Mouse (Mus musculus): ENCODE data around the gene 1700042G07Rik. TPM values are rescaled to one million over a fixed set of nuclear protein-coding genes. Genes with fewer than 3 reads are reported as not detected.

The 1700042G07Rik gene
- not detected in 2 replicates for polyA plus RNA-seq (2014; fragmentation: Nextera tagmentation; extraction: Ambion mirVana)

DNA sequence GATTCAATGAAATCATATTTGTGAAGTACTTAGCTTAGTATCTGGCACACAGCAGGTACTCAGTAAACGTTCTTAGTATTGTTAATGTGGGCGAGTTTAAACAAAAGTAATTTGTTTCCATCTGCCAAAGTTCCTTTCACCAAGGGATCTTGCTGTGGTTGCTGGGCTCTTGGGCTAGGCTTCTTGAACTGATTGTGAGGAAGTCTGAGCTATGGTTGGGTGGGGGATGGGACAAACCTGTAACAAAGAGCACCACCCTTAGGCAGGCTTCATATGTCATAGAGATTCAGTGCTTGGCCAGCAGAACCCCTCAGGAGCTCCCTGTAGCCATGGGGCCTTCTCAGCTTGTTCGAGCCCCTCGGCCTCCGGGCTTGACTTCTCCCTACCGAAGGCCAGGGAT, at the start of gene 1700042G07Rik, which contains the start of gene Gm49337:
TSS of gene 1700042G07Rik (plus strand) at position 301 of the 400 bp plus-strand sequence.
TSS of gene Gm49337 (plus strand) at position 313 of the 400 bp plus-strand sequence.
- no peaks in the 10 kb centered on the region for H3K9me3 ChIP-seq (replicated peaks; ENCODE audit: control insufficient read depth, low read length)
- peak within 1 kb of the TSS; percentile 86 for H3K27ac ChIP-seq (ENCODE audit: low read depth, low read length)
- no peak within 1 kb of the TSS for H3K4me2 ChIP-seq
- WGBS (ENCODE audit: insufficient replicate concordance) = 85% methylated on average over 6 of the region's 6 CpGs
- peaks cover 34% of the 10 kb centered on the region for H3K4me1 ChIP-seq (ENCODE audit: control insufficient read depth, insufficient read depth, low read length)
- no peaks in the 10 kb centered on the region for H3K36me3 ChIP-seq (ENCODE audit: control insufficient read depth, insufficient read depth, low read length)
- no peak for ATAC-seq (replicated peaks; ENCODE audit: insufficient number of reproducible peaks, low FRiP score, low TSS enrichment)
- no peaks in the 10 kb centered on the region for H3K27me3 ChIP-seq (ENCODE audit: control insufficient read depth, insufficient read depth, low read length)
- no peak within 1 kb of the TSS for H3K9ac ChIP-seq (ENCODE audit: low read depth, low read length)
- no peak within 1 kb of the TSS for H3K4me3 ChIP-seq (ENCODE audit: low read depth, low read length)

- ATAC-seq (replicated peaks; ENCODE audit: insufficient number of reproducible peaks, low FRiP score, low TSS enrichment) = peak; percentile 92
- peak within 1 kb of the TSS; percentile 71 for H3K9ac ChIP-seq (ENCODE audit: low read depth, low read length)
- H3K36me3 ChIP-seq (ENCODE audit: control insufficient read depth, insufficient read depth, low read length) = no peaks in the 10 kb centered on the region
- H3K4me3 ChIP-seq (ENCODE audit: low read depth, low read length) = peak within 1 kb of the TSS; percentile 65
- H3K4me1 ChIP-seq (ENCODE audit: control insufficient read depth, insufficient read depth, low read length) = 0 out of 2 replicates have a peak, but pooled peaks cover 5% of the 10 kb centered on the region
- H3K27me3 ChIP-seq (ENCODE audit: control insufficient read depth, insufficient read depth, low read length) = no peaks in the 10 kb centered on the region
- peak within 1 kb of the TSS; percentile 80 for H3K4me2 ChIP-seq
- 8% methylated on average over 24 of the region's 24 CpGs for WGBS (ENCODE audit: insufficient replicate concordance)
- H3K9me3 ChIP-seq (replicated peaks; ENCODE audit: control insufficient read depth, low read length) = no peaks in the 10 kb centered on the region
- H3K27ac ChIP-seq (ENCODE audit: low read depth, low read length) = peak within 1 kb of the TSS; percentile 71; the same call in 1 of the 2 replicates
Measured at GRCm38 (mm10) chr4:116123602-116124519, 49.3 kb upstream of the 1700042G07Rik start, which contains the start of the genes Rad54l and Pomgnt1. TSS of gene Rad54l (minus strand) at chr4:116123690. TSS of gene Pomgnt1 (plus strand) at chr4:116123840.

DNA sequence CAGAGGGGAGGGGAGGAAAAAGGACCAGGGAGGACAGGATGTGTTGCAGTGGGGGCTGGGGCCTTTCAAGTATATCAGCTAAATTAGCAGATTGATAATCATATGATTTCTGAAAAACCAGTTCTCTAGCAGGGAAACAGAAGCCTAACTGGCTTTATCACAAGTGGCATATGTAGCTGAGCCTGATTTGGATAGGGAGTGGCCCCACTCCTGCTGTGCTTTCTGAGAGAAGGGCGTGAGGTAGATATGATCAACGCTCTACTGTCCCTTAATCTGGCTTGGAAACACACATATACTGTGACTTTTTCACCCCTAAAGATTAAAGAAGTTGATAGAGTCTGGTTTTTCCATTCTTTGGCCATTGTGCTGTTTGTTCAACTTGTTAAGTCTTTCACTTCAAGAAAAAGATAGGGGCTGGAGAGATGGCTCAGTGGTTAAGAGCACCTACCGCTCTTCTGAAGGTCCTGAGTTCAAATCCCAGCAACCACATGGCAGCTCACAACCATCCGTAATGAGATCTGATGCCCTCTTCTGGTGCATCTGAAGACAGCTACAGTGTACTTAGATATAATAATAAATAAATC, 47.3 kb upstream of the 1700042G07Rik start:
- no peak for ATAC-seq (replicated peaks; ENCODE audit: insufficient number of reproducible peaks, low FRiP score, low TSS enrichment)
- 83% methylated on average over 4 of the region's 4 CpGs for WGBS (ENCODE audit: insufficient replicate concordance)

GRCm38 (mm10) chr4:116127956-116128355, 45.2 kb upstream of the 1700042G07Rik start:
- Histone ChIP-seq H3K27ac (ENCODE audit: low read depth, low read length) (no peak overlapping the region), H3K36me3 (ENCODE audit: control insufficient read depth, insufficient read depth, low read length) (no peaks in the 10 kb centered on the region), H3K4me1 (ENCODE audit: control insufficient read depth, insufficient read depth, low read length) (0 out of 2 replicates have a peak, but pooled peaks cover 3% of the 10 kb centered on the region), H3K9me3 (replicated peaks; ENCODE audit: control insufficient read depth, low read length) (no peaks in the 10 kb centered on the region), H3K9ac (ENCODE audit: low read depth, low read length) (no peak overlapping the region), H3K4me2 (no peak overlapping the region), H3K27me3 (ENCODE audit: control insufficient read depth, insufficient read depth, low read length) (no peaks in the 10 kb centered on the region), H3K4me3 (ENCODE audit: low read depth, low read length) (no peak overlapping the region)
- ATAC-seq (replicated peaks; ENCODE audit: insufficient number of reproducible peaks, low FRiP score, low TSS enrichment) = no peak
- WGBS (ENCODE audit: insufficient replicate concordance) = 76% methylated on average over 6 of the region's 6 CpGs

More for the DNA sequence above, 47.3 kb upstream of the 1700042G07Rik start:
- Histone ChIP-seq H3K27me3 (ENCODE audit: control insufficient read depth, insufficient read depth, low read length) (no peaks in the 10 kb centered on the region), H3K36me3 (ENCODE audit: control insufficient read depth, insufficient read depth, low read length) (no peaks in the 10 kb centered on the region), H3K4me2 (no peak overlapping the region), H3K9me3 (replicated peaks; ENCODE audit: control insufficient read depth, low read length) (no peaks in the 10 kb centered on the region), H3K27ac (ENCODE audit: low read depth, low read length) (no peak overlapping the region), H3K4me3 (ENCODE audit: low read depth, low read length) (no peak overlapping the region), H3K9ac (ENCODE audit: low read depth, low read length) (no peak overlapping the region), H3K4me1 (ENCODE audit: control insufficient read depth, insufficient read depth, low read length) (0 out of 2 replicates have a peak, but pooled peaks cover 5% of the 10 kb centered on the region)

- no peak overlapping the region for H3K4me2 ChIP-seq
- H3K9me3 ChIP-seq (replicated peaks; ENCODE audit: control insufficient read depth, low read length) = no peaks in the 10 kb centered on the region
- ATAC-seq (replicated peaks; ENCODE audit: insufficient number of reproducible peaks, low FRiP score, low TSS enrichment) = no peak
- no peak overlapping the region for H3K4me3 ChIP-seq (ENCODE audit: low read depth, low read length)
- H3K9ac ChIP-seq (ENCODE audit: low read depth, low read length) = no peak overlapping the region
- H3K4me1 ChIP-seq (ENCODE audit: control insufficient read depth, insufficient read depth, low read length) = no peaks in the 10 kb centered on the region
- WGBS (ENCODE audit: insufficient replicate concordance) = 83% methylated on average over 4 of the region's 4 CpGs
- no peak overlapping the region for H3K27ac ChIP-seq (ENCODE audit: low read depth, low read length)
- H3K27me3 ChIP-seq (ENCODE audit: control insufficient read depth, insufficient read depth, low read length) = no peaks in the 10 kb centered on the region
- no peaks in the 10 kb centered on the region for H3K36me3 ChIP-seq (ENCODE audit: control insufficient read depth, insufficient read depth, low read length)
Measured at GRCm38 (mm10) chr4:116133126-116133525, 40.0 kb upstream of the 1700042G07Rik start.

DNA sequence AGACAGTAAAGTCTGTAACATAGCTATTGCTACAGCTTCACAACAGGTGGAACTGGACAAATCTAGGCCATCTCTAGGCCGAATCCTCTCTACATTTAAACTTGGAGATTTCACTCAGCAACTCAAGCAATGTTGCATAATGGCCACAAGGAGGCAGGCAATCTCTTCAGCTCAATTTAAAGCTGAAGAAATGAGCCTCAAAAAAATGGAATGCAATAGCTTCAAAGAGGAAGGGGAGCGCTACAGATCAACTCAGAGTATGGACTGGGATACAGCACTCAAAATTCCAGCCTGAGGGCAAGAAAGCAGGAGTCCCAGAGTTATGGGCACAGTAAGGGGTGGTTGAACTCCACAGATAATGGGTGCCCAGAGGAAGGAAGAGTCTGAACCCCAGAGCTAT, 38.2 kb upstream of the 1700042G07Rik start:
- Histone ChIP-seq H3K27ac (ENCODE audit: low read depth, low read length) (no peak overlapping the region), H3K4me2 (no peak overlapping the region), H3K4me3 (ENCODE audit: low read depth, low read length) (no peak overlapping the region), H3K4me1 (ENCODE audit: control insufficient read depth, insufficient read depth, low read length) (no peaks in the 10 kb centered on the region), H3K9me3 (replicated peaks; ENCODE audit: control insufficient read depth, low read length) (no peaks in the 10 kb centered on the region), H3K36me3 (ENCODE audit: control insufficient read depth, insufficient read depth, low read length) (no peaks in the 10 kb centered on the region), H3K9ac (ENCODE audit: low read depth, low read length) (no peak overlapping the region), H3K27me3 (ENCODE audit: control insufficient read depth, insufficient read depth, low read length) (no peaks in the 10 kb centered on the region)
- no peak for ATAC-seq (replicated peaks; ENCODE audit: insufficient number of reproducible peaks, low FRiP score, low TSS enrichment)
- 38% methylated on average over 2 of the region's 2 CpGs for WGBS (ENCODE audit: insufficient replicate concordance)

DNA sequence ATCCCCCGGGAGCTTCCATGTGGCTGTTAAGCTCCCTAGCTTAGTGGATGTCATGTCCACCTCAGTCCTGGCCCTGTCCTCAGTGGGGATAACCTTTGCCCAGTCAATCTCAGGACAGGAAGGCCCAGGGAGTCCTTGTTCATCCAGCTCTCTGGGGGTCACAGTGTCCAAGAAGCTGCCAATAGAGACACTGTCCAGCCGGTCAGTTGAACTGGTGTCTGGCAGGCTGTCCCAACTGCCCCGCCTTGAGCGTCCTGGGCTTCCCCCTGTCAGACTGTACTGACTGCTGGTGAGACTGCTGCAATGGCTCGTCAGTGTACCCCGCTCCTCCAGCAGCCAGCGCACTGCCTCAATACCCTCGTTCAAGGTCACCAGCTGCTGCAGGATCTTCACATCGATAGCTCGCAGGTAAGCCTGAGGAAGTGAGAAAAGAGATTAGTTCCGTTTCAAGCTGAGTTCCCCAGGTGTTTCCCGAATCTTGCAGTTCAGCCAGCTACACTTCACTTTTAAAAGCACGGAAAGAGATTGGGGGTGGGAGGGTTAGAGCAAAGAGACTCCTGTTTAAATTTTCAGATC, 35.7 kb upstream of the 1700042G07Rik start:
- WGBS (ENCODE audit: insufficient replicate concordance) = 33% methylated on average over 13 of the region's 13 CpGs
- Histone ChIP-seq H3K27me3 (ENCODE audit: control insufficient read depth, insufficient read depth, low read length) (no peaks in the 10 kb centered on the region), H3K9ac (ENCODE audit: low read depth, low read length) (peak overlapping the region; percentile 16; the same call in 1 of the 2 replicates), H3K4me2 (no peak overlapping the region), H3K27ac (ENCODE audit: low read depth, low read length) (no peak overlapping the region), H3K36me3 (ENCODE audit: control insufficient read depth, insufficient read depth, low read length) (no peaks in the 10 kb centered on the region), H3K4me3 (ENCODE audit: low read depth, low read length) (no peak overlapping the region), H3K9me3 (replicated peaks; ENCODE audit: control insufficient read depth, low read length) (no peaks in the 10 kb centered on the region), H3K4me1 (ENCODE audit: control insufficient read depth, insufficient read depth, low read length) (no peaks in the 10 kb centered on the region; the same call in 1 of the 2 replicates)
- no peak for ATAC-seq (replicated peaks; ENCODE audit: insufficient number of reproducible peaks, low FRiP score, low TSS enrichment)

Measured in heart, embryonic 11.5 days (tissue).